Mouse (Mus musculus): Measurements from ENCODE around the gene Ism1. TPM values are rescaled to one million over a fixed set of nuclear protein-coding genes. Genes with fewer than 3 reads are reported as not detected.

Gene Ism1
- polyA plus RNA-seq, 1 experiment from 2014 or later: 1.9 TPM

DNA sequence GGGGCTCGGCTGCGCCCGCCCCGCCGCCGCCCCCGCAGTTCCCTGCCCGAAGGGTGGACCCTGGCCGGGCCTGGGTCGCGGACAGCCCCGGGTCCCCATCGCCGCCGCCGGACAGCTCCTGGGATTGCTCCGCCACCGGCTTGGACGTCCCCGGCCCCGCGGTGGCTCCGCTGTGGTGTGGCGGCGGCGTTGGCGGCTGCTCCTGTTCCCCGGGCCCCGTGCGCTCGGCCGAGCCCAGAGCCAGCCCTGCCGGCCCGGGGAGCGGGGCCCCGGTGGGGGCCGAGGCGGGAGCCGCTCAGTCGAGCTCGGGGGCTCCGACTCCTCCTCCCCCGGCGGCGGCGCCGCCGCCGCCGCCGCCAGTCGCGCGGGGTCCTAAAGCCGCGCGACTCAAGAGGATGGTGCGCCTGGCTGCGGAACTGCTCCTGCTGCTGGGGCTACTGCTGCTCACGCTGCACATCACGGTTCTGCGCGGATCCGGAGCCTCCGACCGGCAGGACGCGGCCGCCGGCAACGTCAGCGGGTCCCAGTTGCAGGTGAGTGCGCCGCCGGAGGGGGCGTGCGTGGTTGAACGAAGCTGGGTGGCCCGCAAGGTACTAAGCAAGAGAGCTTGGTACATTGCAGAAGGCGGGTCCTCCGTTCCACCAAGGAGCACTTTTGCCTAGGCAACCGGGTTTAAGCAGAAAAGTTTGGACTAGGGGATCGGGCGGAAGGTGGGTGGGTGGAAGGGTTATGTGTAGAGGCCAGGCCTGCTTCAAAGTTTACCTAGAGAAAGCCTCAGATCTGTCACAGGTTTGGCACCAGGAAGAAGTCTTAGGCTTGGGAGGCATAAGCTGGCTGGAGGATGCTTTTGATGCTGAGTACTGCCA lies 530 bp downstream of the Ism1 start:
- no peaks in the 10 kb centered on the region for H3K4me1 ChIP-seq (replicated peaks; ENCODE audit: control insufficient read depth, insufficient read depth)
- H3K9ac ChIP-seq (ENCODE audit: low read length): peak overlapping the region; percentile 71
- ATAC-seq (ENCODE audit: low FRiP score, low TSS enrichment): peak; percentile 83
- no peak for TF ChIP-seq EP300 (optimal IDR thresholded peaks at IDR 0.05)
- TF ChIP-seq CTCF (IDR thresholded peaks at IDR 0.05; ENCODE audit: low read depth): peak; percentile 54
- peak overlapping the region; percentile 99 for H3K4me2 ChIP-seq (replicated peaks; ENCODE audit: low read depth)
- H3K27me3 ChIP-seq (ENCODE audit: control insufficient read depth, insufficient read depth, low read length): no peaks in the 10 kb centered on the region
- H3K4me3 ChIP-seq (ENCODE audit: low read depth, low read length): peak overlapping the region; percentile 82
- peak; percentile 53 for DNase-seq (ENCODE audit: low spot score)
- H3K27ac ChIP-seq (replicated peaks): peak overlapping the region; percentile 70
- H3K9me3 ChIP-seq (ENCODE audit: control insufficient read depth, low read length): no peaks in the 10 kb centered on the region
- 1% methylated on average over 65 of the region's 84 CpGs for WGBS
- no peaks in the 10 kb centered on the region for H3K36me3 ChIP-seq (ENCODE audit: control insufficient read depth, insufficient read depth, low read length)

DNA sequence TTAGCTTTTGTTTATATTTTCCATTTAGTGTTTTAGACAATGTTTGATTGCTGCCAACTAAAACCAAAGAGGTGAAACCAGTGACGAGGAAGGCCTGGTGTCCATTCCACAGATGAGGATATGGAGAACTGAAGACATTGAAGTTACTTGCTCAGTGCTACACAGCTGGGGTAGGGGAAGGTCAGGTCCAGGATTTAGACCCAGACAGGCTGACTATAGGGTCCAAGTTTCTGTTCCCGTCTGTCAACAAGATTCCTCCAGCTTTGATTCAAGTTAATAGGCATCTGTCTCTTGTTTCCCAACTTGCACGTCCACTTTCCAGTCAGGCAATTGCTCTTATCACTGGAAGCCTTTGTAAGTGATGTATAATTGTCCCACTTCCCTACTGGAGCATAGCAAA lies 4.6 kb downstream of the Ism1 start:
- ATAC-seq (ENCODE audit: low FRiP score, low TSS enrichment) (no peak), DNase-seq (ENCODE audit: low spot score) (no peak)
- Histone ChIP-seq H3K9ac (ENCODE audit: low read length) (no peak overlapping the region), H3K4me2 (replicated peaks; ENCODE audit: low read depth) (no peak overlapping the region), H3K4me3 (ENCODE audit: low read depth, low read length) (no peak overlapping the region), H3K27ac (replicated peaks) (no peak overlapping the region), H3K9me3 (ENCODE audit: control insufficient read depth, low read length) (no peaks in the 10 kb centered on the region), H3K27me3 (ENCODE audit: control insufficient read depth, insufficient read depth, low read length) (no peaks in the 10 kb centered on the region), H3K4me1 (replicated peaks; ENCODE audit: control insufficient read depth, insufficient read depth) (no peaks in the 10 kb centered on the region), H3K36me3 (ENCODE audit: control insufficient read depth, insufficient read depth, low read length) (no peaks in the 10 kb centered on the region)
- TF ChIP-seq CTCF (IDR thresholded peaks at IDR 0.05; ENCODE audit: low read depth): no peak
- TF ChIP-seq EP300 (optimal IDR thresholded peaks at IDR 0.05): no peak
- 68% methylated on average over 3 of the region's 3 CpGs for WGBS

DNA sequence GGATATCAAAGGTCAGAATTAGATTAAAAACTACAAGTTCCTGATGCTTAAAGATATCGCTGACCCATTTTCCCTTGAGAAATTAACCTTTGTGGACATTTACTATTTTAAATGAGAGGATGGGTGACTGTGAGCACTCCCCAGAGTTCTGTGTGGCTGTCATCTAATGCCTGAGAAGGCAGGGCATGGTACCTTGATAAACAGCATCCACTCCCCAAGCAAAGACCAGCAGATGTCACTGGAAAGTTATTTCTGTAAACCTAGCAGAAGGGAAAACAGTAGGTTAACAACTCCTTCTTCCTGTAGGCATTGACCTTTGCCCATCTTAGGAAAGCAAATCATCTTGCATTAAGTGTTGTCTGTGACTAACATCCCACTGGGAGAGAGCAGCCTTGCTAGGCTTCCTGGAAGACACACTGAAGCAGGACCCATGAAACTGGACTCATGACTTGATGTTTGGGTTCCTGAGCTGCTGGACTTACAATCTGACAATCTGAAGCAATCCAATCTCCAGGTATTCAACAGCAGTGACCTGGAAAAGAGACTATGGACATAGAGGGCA lies 11.5 kb downstream of the Ism1 start:
- Histone ChIP-seq H3K4me1 (replicated peaks; ENCODE audit: control insufficient read depth, insufficient read depth) (no peaks in the 10 kb centered on the region), H3K27ac (replicated peaks) (no peak overlapping the region), H3K27me3 (ENCODE audit: control insufficient read depth, insufficient read depth, low read length) (no peaks in the 10 kb centered on the region), H3K36me3 (ENCODE audit: control insufficient read depth, insufficient read depth, low read length) (no peaks in the 10 kb centered on the region), H3K4me3 (ENCODE audit: low read depth, low read length) (no peak overlapping the region), H3K9ac (ENCODE audit: low read length) (no peak overlapping the region), H3K4me2 (replicated peaks; ENCODE audit: low read depth) (no peak overlapping the region), H3K9me3 (ENCODE audit: control insufficient read depth, low read length) (no peaks in the 10 kb centered on the region)
- 93% methylated on average over 1 of the region's 1 CpGs for WGBS
- ATAC-seq (ENCODE audit: low FRiP score, low TSS enrichment) (no peak), DNase-seq (ENCODE audit: low spot score) (no peak)
- TF ChIP-seq CTCF (IDR thresholded peaks at IDR 0.05; ENCODE audit: low read depth) (no peak), EP300 (optimal IDR thresholded peaks at IDR 0.05) (no peak)

DNA sequence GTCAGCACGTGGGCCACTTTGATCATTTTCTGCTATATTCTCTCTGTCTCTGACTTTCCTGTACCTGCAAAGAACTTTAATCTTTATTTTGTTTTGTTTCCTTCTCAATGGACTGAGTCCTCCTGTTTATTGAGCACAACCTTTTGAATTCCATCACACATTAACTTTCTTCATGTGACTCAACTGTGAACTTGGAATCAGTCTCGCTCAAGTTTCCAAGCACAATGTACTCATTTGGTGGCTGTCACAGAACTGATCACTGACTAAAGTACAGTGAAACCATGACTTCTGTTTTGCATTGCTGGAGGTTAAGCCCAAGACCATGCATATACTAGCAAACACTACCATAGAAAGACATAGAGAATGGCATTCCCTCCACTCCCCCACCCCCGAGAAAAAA lies 15.5 kb downstream of the Ism1 start:
- H3K4me1 ChIP-seq (replicated peaks; ENCODE audit: control insufficient read depth, insufficient read depth): no peaks in the 10 kb centered on the region
- no peaks in the 10 kb centered on the region for H3K9me3 ChIP-seq (ENCODE audit: control insufficient read depth, low read length)
- DNase-seq (ENCODE audit: low spot score) (no peak), ATAC-seq (ENCODE audit: low FRiP score, low TSS enrichment) (no peak)
- H3K4me3 ChIP-seq (ENCODE audit: low read depth, low read length): no peak overlapping the region
- no peaks in the 10 kb centered on the region for H3K27me3 ChIP-seq (ENCODE audit: control insufficient read depth, insufficient read depth, low read length)
- H3K36me3 ChIP-seq (ENCODE audit: control insufficient read depth, insufficient read depth, low read length): no peaks in the 10 kb centered on the region
- no peak overlapping the region for H3K9ac ChIP-seq (ENCODE audit: low read length)
- no peak overlapping the region for H3K27ac ChIP-seq (replicated peaks)
- 85% methylated on average over 3 of the region's 3 CpGs for WGBS
- no peak overlapping the region for H3K4me2 ChIP-seq (replicated peaks; ENCODE audit: low read depth)
- TF ChIP-seq EP300 (optimal IDR thresholded peaks at IDR 0.05): no peak
- no peak for TF ChIP-seq CTCF (IDR thresholded peaks at IDR 0.05; ENCODE audit: low read depth)

DNA sequence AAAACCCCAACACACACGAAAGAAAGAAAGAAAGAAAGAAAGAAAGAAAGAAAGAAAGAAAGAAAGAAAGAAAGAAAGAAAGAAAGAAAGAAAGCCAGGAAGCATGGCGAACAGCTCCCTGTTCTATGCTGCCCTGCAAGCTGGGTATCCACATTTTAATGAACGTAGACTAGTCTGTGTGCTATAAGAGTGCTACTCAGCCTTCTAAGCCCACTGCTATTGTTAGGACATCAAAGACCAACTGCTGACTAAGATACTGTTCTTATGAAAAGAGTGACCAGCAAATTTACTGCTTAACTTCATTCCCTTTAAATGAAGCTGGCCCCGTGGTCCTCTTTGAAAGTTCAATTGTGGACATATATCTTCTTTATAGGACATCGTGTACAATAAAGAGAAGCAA lies 16.7 kb downstream of the Ism1 start:
- no peak overlapping the region for H3K27ac ChIP-seq (replicated peaks)
- 83% methylated on average over 5 of the region's 5 CpGs for WGBS
- TF ChIP-seq EP300 (optimal IDR thresholded peaks at IDR 0.05) (no peak), CTCF (IDR thresholded peaks at IDR 0.05; ENCODE audit: low read depth) (no peak)
- no peak overlapping the region for H3K4me3 ChIP-seq (ENCODE audit: low read depth, low read length)
- H3K9ac ChIP-seq (ENCODE audit: low read length): no peak overlapping the region
- DNase-seq (ENCODE audit: low spot score) (no peak), ATAC-seq (ENCODE audit: low FRiP score, low TSS enrichment) (no peak)
- H3K4me1 ChIP-seq (replicated peaks; ENCODE audit: control insufficient read depth, insufficient read depth): no peaks in the 10 kb centered on the region
- no peak overlapping the region for H3K4me2 ChIP-seq (replicated peaks; ENCODE audit: low read depth)
- H3K36me3 ChIP-seq (ENCODE audit: control insufficient read depth, insufficient read depth, low read length): no peaks in the 10 kb centered on the region
- no peaks in the 10 kb centered on the region for H3K27me3 ChIP-seq (ENCODE audit: control insufficient read depth, insufficient read depth, low read length)
- no peaks in the 10 kb centered on the region for H3K9me3 ChIP-seq (ENCODE audit: control insufficient read depth, low read length)

DNA sequence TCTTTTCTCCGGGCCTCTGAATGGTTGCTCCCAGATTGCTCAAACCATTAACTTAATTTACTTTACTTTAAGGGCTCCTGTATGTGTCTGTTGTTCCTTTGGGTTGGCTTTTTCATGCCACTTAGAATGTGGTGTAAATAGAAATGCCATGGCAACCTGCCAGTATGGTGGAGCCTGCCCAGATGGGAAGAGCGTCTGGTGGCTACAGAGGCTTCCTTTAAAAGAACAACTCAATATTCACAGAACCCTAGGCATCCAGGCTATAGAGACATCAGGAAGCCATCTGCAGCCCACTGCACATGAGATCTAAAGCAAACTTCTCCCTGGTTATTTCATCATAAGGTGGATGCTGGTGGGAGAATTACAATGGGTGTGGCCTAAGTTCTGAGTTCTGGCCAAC lies 18.6 kb downstream of the Ism1 start:
- Histone ChIP-seq H3K4me3 (ENCODE audit: low read depth, low read length) (no peak overlapping the region), H3K4me2 (replicated peaks; ENCODE audit: low read depth) (no peak overlapping the region), H3K9me3 (ENCODE audit: control insufficient read depth, low read length) (no peaks in the 10 kb centered on the region), H3K4me1 (replicated peaks; ENCODE audit: control insufficient read depth, insufficient read depth) (no peaks in the 10 kb centered on the region), H3K27me3 (ENCODE audit: control insufficient read depth, insufficient read depth, low read length) (no peaks in the 10 kb centered on the region), H3K36me3 (ENCODE audit: control insufficient read depth, insufficient read depth, low read length) (no peaks in the 10 kb centered on the region), H3K9ac (ENCODE audit: low read length) (no peak overlapping the region), H3K27ac (replicated peaks) (no peak overlapping the region)
- ATAC-seq (ENCODE audit: low FRiP score, low TSS enrichment) (no peak), DNase-seq (ENCODE audit: low spot score) (no peak)
- 63% methylated on average over 2 of the region's 2 CpGs for WGBS
- no peak for TF ChIP-seq CTCF (IDR thresholded peaks at IDR 0.05; ENCODE audit: low read depth)
- no peak for TF ChIP-seq EP300 (optimal IDR thresholded peaks at IDR 0.05)
